Mouse (Mus musculus) midbrain, embryonic 14.5 days (tissue): ENCODE results near the gene Fbxl2. TPM values are rescaled to one million over a fixed set of nuclear protein-coding genes. Genes with fewer than 3 reads are reported as not detected.
"Not testable (repeated sequence)": the region's sequence is repeated elsewhere in the genome, so short reads cannot be mapped to it uniquely, and the experiment has no call there.

Experiments
- ATAC-seq: fragments of 200-750 bp; cut with Nextera tagmentation; 2 replicates; pipeline ENCODE4 v1.8.0; 2017; ENCODE audit warnings: moderate number of reproducible peaks, moderate library complexity; ENCODE audit not compliant: low FRiP score, low TSS enrichment
- DNase-seq: peaks from one replicate; pipeline ENCODE4 v3.0.0-alpha.2; 2015
- H3K27ac ChIP-seq: fragments of 300-500 bp; sonication (generic); replicated peaks from 2 replicates; pipeline ENCODE4 v1.5.1; 2014; ENCODE audit warnings: mild to moderate bottlenecking, low read depth, low read length, moderate library complexity
- H3K27me3 ChIP-seq: fragments of 300-500 bp; sonication (generic); 2 replicates; pipeline ENCODE4 v1.6.1; 2014; ENCODE audit warnings: low read length, control low read depth, mixed read lengths; ENCODE audit not compliant: control insufficient read depth, insufficient read depth
- H3K36me3 ChIP-seq: fragments of 300-500 bp; sonication (generic); 2 replicates; pipeline ENCODE4 v1.6.1; 2014; ENCODE audit warnings: low read length, control low read depth; ENCODE audit not compliant: control insufficient read depth, insufficient read depth
- H3K4me1 ChIP-seq: fragments of 300-500 bp; sonication (generic); 2 replicates; pipeline ENCODE4 v1.6.1; 2014; ENCODE audit warnings: mild to moderate bottlenecking, antibody characterized with exemption, low read length, control low read depth; ENCODE audit not compliant: control insufficient read depth, insufficient read depth
- H3K4me2 ChIP-seq: fragments of 300-500 bp; sonication (generic); 2 replicates; pipeline ENCODE4 v1.6.1; 2014; ENCODE audit warnings: mild to moderate bottlenecking, low read length, moderate library complexity
- H3K4me3 ChIP-seq: fragments of 300-500 bp; sonication (generic); replicated peaks from 2 replicates; pipeline ENCODE4 v1.5.1; 2014; ENCODE audit warnings: low read depth, low read length
- H3K9ac ChIP-seq: fragments of 300-500 bp; sonication (generic); replicated peaks from 2 replicates; pipeline ENCODE4 v1.6.1; 2014; ENCODE audit warnings: mild to moderate bottlenecking, low read length, moderate library complexity
- H3K9me3 ChIP-seq: fragments of 300-500 bp; sonication (generic); 2 replicates; pipeline ENCODE4 v1.6.1; 2016; ENCODE audit warnings: low read length, control low read depth, mixed read lengths; ENCODE audit not compliant: control insufficient read depth
- WGBS: fragments of 180-500 bp; shearing (Covaris S2); extraction: QIAGEN DNeasy Blood & Tissue Kit; methylation state at CpG from one replicate; pipeline ENCODE4 v1.1.7; 2014; 5-methylcytosine and 5-hydroxymethylcytosine counted together
- polyA plus RNA-seq: library from polyadenylated mRNA; unstranded; fragments of >200 nt; fragmentation: Nextera tagmentation; extraction: Ambion mirVana; gene quantifications from 2 replicates; pipeline ENCODE4 v1.2.1, GENCODE M21; 2014

Fbxl2 gene
- polyA plus RNA-seq, result 29.0 and 34.5 TPM in 2 replicates

DNA sequence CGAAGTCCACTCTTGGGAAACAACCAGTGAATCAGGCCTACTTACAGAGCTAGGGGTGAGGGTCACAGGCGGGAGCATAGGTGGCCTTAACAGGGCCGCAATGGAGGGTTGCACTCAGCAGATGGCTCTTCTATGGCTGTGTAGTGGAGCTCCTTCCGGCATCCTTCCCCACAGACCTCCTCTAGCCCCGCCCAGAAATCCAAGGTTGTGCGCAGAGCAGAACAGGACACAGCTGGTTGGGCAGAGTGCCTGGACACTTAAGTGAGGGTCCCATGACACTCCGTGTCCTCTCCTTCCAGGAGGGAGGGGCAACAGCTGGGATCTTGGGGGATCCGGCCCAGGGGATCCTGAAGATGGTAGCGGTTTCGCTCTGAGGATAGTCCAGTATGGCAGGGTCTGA, at the start of gene Fbxl2:
TSS of gene Fbxl2 (minus strand) at position 164 of the 400 bp plus-strand sequence.
- Histone ChIP-seq H3K27ac (no peak within 1 kb of the TSS), H3K9ac (no peak within 1 kb of the TSS), H3K27me3 (no peaks in the 10 kb centered on the region), H3K4me2 (no peak within 1 kb of the TSS), H3K4me1 (no peaks in the 10 kb centered on the region), H3K9me3 (no peaks in the 10 kb centered on the region), H3K4me3 (no peak within 1 kb of the TSS), H3K36me3 (no peaks in the 10 kb centered on the region)
- ATAC-seq (no peak; the same call in 1 of the 2 replicates), DNase-seq (no peak)
- 86% methylated on average over 10 of the region's 10 CpGs for WGBS

DNA sequence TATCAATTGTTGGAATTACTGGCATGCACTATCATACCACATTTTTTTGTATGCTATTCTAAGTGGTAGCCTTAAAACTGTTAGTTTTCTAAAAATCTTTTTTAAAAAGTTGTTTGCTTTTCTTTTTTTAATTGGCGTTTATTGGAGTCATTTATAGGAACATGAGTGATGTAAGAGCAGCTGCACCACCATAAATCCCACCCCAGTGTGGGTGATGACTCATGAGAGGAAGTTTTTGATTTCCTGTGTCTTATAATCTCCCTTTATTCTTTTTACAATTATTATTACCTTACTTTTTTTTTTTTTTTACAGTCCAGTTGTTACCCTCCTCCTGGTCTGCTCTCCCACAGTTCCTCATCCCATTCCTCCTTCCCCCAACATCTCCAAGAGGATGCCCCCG, 48.9 kb upstream of the Fbxl2 start:
- no peak overlapping the region for H3K4me2 ChIP-seq
- 93% methylated on average over 2 of the region's 2 CpGs for WGBS
- H3K9me3 ChIP-seq, result no peaks in the 10 kb centered on the region
- H3K36me3 ChIP-seq, result no peaks in the 10 kb centered on the region
- H3K4me3 ChIP-seq, result no peak overlapping the region
- DNase-seq, result no peak
- no peaks in the 10 kb centered on the region for H3K4me1 ChIP-seq
- no peak overlapping the region for H3K27ac ChIP-seq
- no peak for ATAC-seq
- H3K9ac ChIP-seq, result no peak overlapping the region
- no peaks in the 10 kb centered on the region for H3K27me3 ChIP-seq

DNA sequence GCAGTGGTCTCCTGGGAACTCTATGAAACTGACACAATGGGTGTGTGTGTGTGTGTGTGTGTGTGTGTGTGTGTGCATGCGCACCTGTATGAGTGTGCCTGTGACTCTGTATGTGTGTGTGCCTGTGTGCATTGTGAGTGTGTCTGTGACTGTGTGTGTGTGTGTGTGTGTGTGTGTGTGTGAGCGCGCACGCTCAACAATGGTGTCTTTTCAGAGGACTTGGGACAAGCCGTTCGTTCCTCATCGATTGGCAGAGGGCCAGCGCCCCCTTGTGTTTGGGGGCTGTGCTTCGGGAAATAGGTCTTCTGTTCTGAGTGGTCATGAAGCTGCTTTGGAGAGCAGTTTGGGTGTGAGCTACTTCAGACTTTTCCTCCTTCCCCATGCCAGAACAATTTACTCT, 46.2 kb upstream of the Fbxl2 start:
- H3K4me1 ChIP-seq, result not testable (repeated sequence)

DNA sequence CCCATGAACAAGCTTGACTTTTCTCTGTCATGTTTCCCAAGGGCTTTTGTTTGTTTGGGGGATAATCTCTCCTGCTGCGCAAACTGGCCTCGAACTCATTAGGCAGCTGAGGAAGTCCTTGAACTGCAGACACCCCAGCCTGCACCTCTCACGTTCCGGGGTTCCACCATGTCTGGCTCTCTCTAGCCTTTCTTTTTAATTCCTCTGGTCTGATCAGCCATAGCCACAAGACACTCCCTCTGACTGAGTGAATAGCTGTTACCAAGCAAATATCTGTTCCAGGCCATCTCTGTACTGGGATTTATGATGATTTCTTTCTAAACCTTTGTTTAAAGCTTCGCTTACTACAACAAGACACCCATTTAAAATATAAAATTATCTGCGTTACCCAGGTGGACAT, 42.9 kb upstream of the Fbxl2 start:
- H3K9ac ChIP-seq, DNase-seq, H3K4me1 ChIP-seq, H3K36me3 ChIP-seq, H3K9me3 ChIP-seq, H3K4me3 ChIP-seq, H3K4me2 ChIP-seq, H3K27me3 ChIP-seq, H3K27ac ChIP-seq, ATAC-seq: not testable (repeated sequence)
- WGBS, result 92% methylated on average over 6 of the region's 6 CpGs

More for the DNA sequence above, 46.2 kb upstream of the Fbxl2 start:
- not testable (repeated sequence) for H3K9me3 ChIP-seq, H3K27me3 ChIP-seq, H3K4me2 ChIP-seq, H3K9ac ChIP-seq, H3K27ac ChIP-seq, H3K4me3 ChIP-seq, H3K36me3 ChIP-seq, ATAC-seq
- WGBS, result 11% methylated on average over 9 of the region's 9 CpGs
- peak; percentile 77 for DNase-seq

DNA sequence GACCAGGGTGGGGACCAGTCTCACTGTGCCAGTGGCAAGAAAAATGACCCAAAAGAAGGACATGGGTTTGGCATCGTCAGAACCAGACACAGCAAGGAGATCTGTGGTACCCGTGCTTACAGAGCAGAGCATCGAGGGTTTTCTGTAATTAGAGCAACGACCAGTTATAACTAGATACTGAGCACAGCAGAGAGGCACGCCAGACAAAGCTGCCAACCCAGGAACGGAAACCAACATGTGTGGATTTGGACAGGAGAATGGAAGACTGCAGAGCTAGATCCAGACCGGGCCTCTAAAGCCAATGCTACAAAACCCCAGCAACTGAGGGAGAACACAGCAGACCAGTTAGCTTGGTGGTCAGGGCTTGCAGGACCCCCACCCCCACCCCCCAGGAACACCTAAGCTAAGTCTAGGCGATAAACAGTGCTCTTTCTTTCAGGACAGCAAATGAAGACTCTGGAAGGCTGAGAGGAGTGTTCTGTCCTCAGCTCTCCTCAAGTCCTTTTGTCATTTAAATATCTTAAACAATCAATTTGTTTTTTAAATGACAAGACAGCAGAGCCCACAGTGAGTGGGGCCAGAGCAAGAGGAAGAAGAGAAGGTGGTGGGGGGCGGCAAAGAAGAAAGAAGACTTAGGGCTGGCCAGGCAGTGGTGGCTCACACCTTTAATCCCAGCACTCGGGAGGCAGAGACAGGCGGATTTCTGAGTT, 41.3 kb upstream of the Fbxl2 start:
- no peaks in the 10 kb centered on the region for H3K36me3 ChIP-seq
- no peak overlapping the region for H3K27ac ChIP-seq
- no peak for DNase-seq
- ATAC-seq, result no peak
- H3K4me3 ChIP-seq, result no peak overlapping the region
- 82% methylated on average over 11 of the region's 11 CpGs for WGBS
- no peaks in the 10 kb centered on the region for H3K27me3 ChIP-seq
- no peak overlapping the region for H3K4me2 ChIP-seq
- H3K4me1 ChIP-seq, result no peaks in the 10 kb centered on the region
- no peak overlapping the region for H3K9ac ChIP-seq
- H3K9me3 ChIP-seq, result no peaks in the 10 kb centered on the region

DNA sequence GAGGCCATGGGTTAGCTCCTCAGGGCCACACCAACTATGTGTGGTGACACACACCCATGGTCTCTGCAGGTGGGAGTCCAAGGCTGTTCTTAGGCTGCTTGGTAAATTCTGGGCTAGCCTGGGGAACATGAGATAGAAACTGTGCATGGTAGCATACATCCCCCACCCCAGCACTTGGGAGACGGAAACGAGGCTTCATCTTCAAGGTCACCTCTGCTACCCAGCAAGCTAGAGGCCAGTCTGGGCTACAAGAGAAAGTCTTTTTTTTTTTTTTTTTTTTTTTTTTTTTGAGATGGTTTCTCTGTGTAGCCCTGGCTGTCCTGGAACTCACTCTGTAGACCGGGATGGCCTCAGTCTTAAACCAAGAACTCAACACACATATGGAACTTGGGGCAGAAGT, 40.4 kb upstream of the Fbxl2 start:
- Histone ChIP-seq H3K27me3 (no peaks in the 10 kb centered on the region), H3K27ac (no peak overlapping the region), H3K9me3 (no peaks in the 10 kb centered on the region), H3K4me2 (no peak overlapping the region), H3K9ac (no peak overlapping the region), H3K4me3 (no peak overlapping the region), H3K36me3 (no peaks in the 10 kb centered on the region), H3K4me1 (no peaks in the 10 kb centered on the region)
- ATAC-seq, result no peak
- DNase-seq, result no peak
- 86% methylated on average over 3 of the region's 3 CpGs for WGBS

DNA sequence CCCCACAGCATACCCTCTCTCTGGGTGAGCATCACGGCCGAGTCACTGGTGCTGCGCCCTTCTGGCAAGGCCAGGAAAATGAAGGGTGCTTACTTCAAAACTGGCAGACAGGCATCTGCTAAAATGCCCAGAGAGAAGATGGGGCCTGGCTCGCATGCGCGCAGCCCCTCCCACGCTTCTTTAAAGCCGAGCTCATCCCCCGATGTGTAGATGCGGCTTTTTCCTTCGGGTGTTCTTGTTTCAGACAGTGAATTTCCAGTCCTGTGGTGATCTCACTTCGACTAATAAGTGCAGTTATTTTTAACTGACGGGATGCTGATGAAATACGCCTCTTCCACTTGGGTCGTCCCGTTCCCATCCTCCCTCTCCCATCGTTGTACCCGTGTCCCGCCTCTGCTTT, 27.7 kb upstream of the Fbxl2 start:
- Histone ChIP-seq H3K4me1 (no peaks in the 10 kb centered on the region), H3K4me3 (no peak overlapping the region), H3K36me3 (no peaks in the 10 kb centered on the region), H3K9me3 (no peaks in the 10 kb centered on the region), H3K4me2 (no peak overlapping the region), H3K27ac (no peak overlapping the region), H3K27me3 (no peaks in the 10 kb centered on the region), H3K9ac (no peak overlapping the region)
- DNase-seq (no peak), ATAC-seq (no peak)
- WGBS, result 84% methylated on average over 19 of the region's 19 CpGs

DNA sequence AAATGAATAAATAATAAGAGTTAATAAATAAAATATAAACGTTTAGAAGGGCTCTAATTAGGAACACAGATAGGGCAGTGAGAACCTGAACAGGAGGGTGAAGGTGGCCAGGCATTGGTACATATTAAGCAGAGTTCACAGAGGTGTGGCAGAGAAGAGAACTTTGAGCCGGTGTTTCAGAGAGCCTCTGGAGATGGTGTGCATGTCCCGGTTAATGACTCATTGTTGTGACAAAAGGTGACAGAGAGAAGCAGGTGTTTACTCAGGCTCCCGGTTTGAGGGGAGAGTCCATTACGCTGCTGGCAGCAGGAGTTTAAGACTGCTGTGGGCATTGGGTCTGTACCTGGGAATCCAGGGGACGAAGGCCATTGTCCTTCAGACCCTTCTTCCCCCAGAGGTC, 23.4 kb upstream of the Fbxl2 start:
- no peaks in the 10 kb centered on the region for H3K36me3 ChIP-seq
- H3K27me3 ChIP-seq, result no peaks in the 10 kb centered on the region
- no peak overlapping the region for H3K9ac ChIP-seq
- 78% methylated on average over 6 of the region's 6 CpGs for WGBS
- H3K4me3 ChIP-seq, result no peak overlapping the region
- no peak overlapping the region for H3K4me2 ChIP-seq
- DNase-seq (no peak), ATAC-seq (no peak)
- H3K4me1 ChIP-seq, result no peaks in the 10 kb centered on the region
- H3K9me3 ChIP-seq, result no peaks in the 10 kb centered on the region
- no peak overlapping the region for H3K27ac ChIP-seq

DNA sequence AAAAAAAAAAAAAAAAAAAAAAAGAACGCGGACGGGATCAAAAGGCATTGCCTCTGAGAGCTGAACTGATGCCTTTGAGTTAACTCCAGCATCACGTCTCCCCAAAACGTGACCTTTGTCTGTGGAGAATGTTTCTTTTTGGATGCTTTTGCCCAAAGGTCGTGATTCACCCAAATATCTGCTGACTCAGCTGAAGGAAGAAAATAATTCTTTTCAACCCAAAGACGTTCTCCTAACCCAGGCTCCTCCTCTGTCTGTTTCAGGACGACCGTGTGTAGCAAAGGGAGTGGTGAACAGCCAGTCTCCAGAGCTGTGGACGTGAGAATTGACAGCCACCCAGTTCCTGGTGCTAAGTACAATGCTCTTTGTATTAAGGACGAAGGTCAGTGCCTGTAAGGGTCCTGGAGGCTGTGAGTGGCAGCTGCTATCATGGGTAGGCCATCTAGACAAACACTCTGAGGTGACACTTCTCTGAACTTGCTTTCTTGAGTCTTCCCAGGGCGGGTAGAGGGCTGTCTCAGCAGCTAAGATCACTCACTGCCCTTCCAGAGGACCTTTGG, 22.6 kb upstream of the Fbxl2 start:
- Histone ChIP-seq H3K4me3 (no peak overlapping the region), H3K27me3 (no peaks in the 10 kb centered on the region), H3K9ac (no peak overlapping the region), H3K4me1 (no peaks in the 10 kb centered on the region), H3K36me3 (no peaks in the 10 kb centered on the region), H3K4me2 (no peak overlapping the region), H3K27ac (no peak overlapping the region), H3K9me3 (no peaks in the 10 kb centered on the region)
- DNase-seq (no peak), ATAC-seq (no peak)
- 49% methylated on average over 12 of the region's 12 CpGs for WGBS
